Mouse (Mus musculus) Patski (cell line): ENCODE measurements around the gene Ddit4l. TPM values are rescaled to one million over a fixed set of nuclear protein-coding genes. Genes with fewer than 3 reads are reported as not detected.
A peak's percentile ranks its signal among the peaks of the same experiment; 100 is the strongest.

ENCODE experiments used
- ATAC-seq: fragments of 100-300 bp; one replicate; pipeline ENCODE4 v1.8.0; 2021
- CTCF ChIA-PET: fragments of 350-600 bp; sonication (Branson Sonifier 250); formaldehyde crosslinking; loops from one replicate; lab custom pipeline; 2022; ENCODE audit warnings: inconsistent platforms; lab: Charles Lee
- POLR2A ChIA-PET: fragments of 350-600 bp; sonication (Branson Sonifier 250); formaldehyde crosslinking; loops from one replicate; lab custom pipeline; 2022; ENCODE audit warnings: antibody characterized with exemption, inconsistent platforms; lab: Charles Lee
- DNase-seq: peaks from one replicate; pipeline ENCODE4 v3.0.0-alpha.2; 2011; ENCODE audit warnings: low read depth, low spot score
- H3K27me3 ChIP-seq: fragments of 371-371 bp; one replicate; pipeline ENCODE4 v1.5.1; 2021
- CTCF ChIP-seq: fragments of 100-300 bp; IDR thresholded peaks from one replicate; pipeline ENCODE4 v1.5.1; 2021
- in situ Hi-C: fragments of 300-500 bp; cut with MboI; formaldehyde crosslinking; loops from 3 replicates; pipeline ENCODE4 v1.11.1; 2018; ENCODE audit warnings: low pct_unique_long_range_greater_than_20kb, mixed read lengths
- polyA plus RNA-seq: library from polyadenylated mRNA; unstranded; gene quantifications from one replicate; pipeline ENCODE4 v1.2.3, GENCODE M21; 2021

Gene Ddit4l
- polyA plus RNA-seq, 1 experiment from 2014 or later = 29.7 TPM

DNA sequence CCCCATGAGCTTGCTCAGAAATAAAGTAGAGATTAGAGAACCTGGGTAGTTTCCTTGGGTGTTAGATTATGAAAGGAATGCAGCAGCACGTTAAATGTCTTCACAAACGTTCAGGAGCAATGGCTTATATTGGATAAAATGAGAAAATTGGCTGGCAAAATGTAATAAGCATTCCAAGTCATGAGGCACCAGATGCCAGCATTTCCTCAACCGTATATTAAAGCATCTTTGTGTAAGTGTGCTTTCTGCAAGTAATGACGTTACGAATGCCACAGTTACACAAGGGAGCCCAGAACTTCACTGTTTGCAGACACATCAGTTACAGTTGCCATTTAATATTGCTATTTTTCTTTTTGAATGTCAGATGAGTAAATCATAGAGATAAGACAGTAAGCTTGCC is 872 bp upstream of the Ddit4l start:
- CTCF ChIA-PET = no interaction called here
- in situ Hi-C loops = no loop called here
- POLR2A ChIA-PET = interaction anchor here (0.8 kb wide), 1 partner anchor 10 kb away, joined by 6 read pairs; no protein-coding TSS in a partner anchor
- H3K27me3 ChIP-seq = no peaks in the 10 kb centered on the region
- ATAC-seq (no peak), DNase-seq (no peak)
- TF ChIP-seq CTCF = no peak

DNA sequence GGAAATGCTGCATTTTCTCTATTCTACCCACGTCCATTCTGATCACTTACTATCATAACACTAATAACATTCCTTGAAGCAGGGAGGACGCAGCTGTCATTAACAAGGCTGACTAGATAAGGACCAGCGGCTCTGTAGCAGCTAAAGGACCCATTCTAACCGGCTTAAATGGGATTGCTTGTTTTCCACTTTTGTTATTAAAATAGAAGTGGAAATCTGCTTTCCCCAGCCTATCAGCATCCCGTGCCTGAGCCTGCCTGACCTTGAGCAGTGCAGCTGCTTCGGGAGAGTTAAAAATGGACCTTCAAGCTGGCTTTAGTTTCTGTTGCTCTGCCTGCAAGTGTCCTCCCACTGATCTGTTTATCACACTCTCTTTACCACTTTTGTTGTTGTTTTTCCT is 679 bp downstream of the Ddit4l start:
- no peak for TF ChIP-seq CTCF
- ATAC-seq (no peak), DNase-seq (no peak)
- ChIA-PET POLR2A (no interaction called here), CTCF (interaction anchor here (1.3 kb wide), 2 partner anchors 10 to 58 kb away, joined by 4 read pairs; no protein-coding TSS in a partner anchor)
- in situ Hi-C loops = no loop called here
- no peaks in the 10 kb centered on the region for H3K27me3 ChIP-seq

DNA sequence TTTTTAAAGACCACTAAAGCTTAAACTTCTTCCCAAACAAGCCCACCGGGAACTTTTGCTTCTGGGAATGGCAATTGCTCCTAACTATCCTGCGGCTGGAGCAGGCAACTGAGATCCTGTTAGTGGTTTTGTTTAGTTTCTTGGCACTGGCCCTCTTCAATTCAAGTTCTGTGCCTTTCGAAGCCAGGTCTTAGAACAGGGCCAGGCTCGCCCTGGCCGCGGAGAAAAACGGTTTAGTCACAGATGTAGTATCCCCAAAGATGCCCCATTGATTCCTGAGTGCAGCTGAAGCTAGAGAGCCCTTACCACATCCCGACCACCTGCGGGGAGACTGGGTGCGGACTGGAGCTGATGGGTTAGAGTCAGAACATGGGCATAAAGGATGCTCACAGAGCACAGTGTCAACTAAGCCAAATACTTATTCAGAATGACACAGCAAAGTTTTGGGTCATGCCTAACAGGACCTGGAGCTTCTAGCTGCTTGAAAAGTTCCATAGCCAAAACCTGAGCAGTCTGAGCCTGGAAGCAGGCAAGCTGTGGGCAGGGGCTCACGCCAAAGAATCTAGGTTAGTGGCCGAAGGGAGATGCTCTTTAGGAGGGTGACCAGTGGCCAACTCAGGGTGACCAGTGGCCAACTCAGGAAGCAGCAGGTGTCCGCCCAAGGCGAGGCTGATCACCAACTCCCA is 1.6 kb downstream of the Ddit4l start:
- ATAC-seq (no peak), DNase-seq (no peak)
- ChIA-PET CTCF (interaction anchor here (1.3 to 3.7 kb wide), 3 partner anchors 9 to 59 kb away, joined by 4 to 18 read pairs (median 4); no protein-coding TSS in a partner anchor), POLR2A (no interaction called here)
- no peaks in the 10 kb centered on the region for H3K27me3 ChIP-seq
- no peak for TF ChIP-seq CTCF
- in situ Hi-C loops = no loop called here

DNA sequence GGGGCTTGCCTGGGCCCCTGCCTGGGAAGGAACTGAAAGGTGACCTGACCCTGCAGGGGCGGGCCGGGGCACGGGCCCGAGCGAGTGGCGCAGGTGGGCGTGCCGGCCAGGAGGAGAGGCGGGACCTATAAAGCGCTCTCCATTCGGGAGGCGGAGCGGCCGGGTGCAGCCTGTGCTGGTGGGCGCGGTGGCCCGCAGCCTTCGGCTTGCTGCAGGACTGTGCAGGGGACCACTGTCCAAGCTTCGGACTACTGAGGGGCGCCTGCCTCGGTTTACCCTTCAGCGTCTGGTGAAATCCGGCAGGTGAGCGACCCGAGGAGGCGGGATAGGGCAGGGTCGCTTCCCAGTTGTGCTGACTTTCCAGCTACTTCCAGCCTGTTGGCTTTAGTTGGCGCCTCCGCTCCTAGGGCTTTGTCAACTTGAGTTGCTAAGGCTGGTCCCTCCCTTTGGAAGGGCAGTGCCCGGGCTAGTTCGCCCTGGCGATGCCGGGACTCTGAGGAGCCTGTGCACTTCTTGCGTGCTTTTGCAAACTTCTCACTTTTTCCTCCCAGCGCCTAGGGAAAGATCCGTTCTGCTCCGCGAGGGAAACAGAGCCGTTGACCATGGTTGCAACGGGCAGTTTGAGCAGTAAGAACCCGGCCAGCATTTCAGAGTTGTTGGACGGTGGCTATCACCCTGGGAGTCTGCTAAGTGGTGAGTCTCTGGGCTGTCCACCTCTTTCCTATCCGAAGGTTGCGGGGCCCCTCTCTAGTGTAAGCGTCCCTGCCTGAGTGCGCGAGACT is 2.4 kb downstream of the Ddit4l start:
- DNase-seq (no peak), ATAC-seq (peak; percentile 84)
- TF ChIP-seq CTCF = no peak
- ChIA-PET POLR2A (no interaction called here), CTCF (interaction anchor here (3.7 kb wide), 1 partner anchor 10 kb away, joined by 18 read pairs; no protein-coding TSS in a partner anchor)
- in situ Hi-C loops = no loop called here
- no peaks in the 10 kb centered on the region for H3K27me3 ChIP-seq

- in situ Hi-C loops = no loop called here
Observed at GRCm38 (mm10) chr3:137625054-137625453, 3.6 kb downstream of the Ddit4l start.

DNA sequence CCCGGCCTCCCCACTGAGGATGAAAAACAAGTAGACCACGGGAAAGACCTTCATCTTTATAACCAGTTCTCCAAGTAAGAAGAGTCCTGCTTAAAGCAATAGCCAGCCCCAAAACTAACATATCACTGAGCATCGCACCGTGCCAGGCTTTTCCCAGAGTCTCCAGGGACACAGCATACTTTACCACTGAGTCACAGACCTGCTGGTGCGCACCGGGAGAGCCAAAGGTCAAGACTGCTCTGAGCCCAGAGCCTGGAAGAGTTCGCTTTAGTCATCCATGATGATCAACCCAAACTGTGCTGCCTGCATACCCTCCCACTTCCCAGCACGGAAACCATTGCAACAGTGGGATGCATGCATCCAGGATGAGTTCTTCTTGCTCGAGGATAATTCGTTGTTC is 12.3 kb downstream of the Ddit4l start:
- CTCF ChIA-PET = interaction anchor here (1.3 kb wide), 1 partner anchor 14 kb away, joined by 3 read pairs; no protein-coding TSS in a partner anchor
- H3K27me3 ChIP-seq = no peaks in the 10 kb centered on the region
- DNase-seq (peak; percentile 80), ATAC-seq (peak; percentile 76)
- POLR2A ChIA-PET = interaction anchor here (0.7 kb wide), 1 partner anchor 89 kb away, joined by 3 read pairs; no protein-coding TSS in a partner anchor
- in situ Hi-C loops = no loop called here
- no peak for TF ChIP-seq CTCF

More at GRCm38 (mm10) chr3:137625054-137625453, 3.6 kb downstream of the Ddit4l start:
- TF ChIP-seq CTCF = no peak
- no peak for DNase-seq
- ChIA-PET POLR2A (no interaction called here), CTCF (interaction anchor here (1.4 to 3.7 kb wide), 3 partner anchors 11 to 31 kb away, joined by 3 to 18 read pairs (median 4); no protein-coding TSS in a partner anchor)
- ATAC-seq = no peak
- no peaks in the 10 kb centered on the region for H3K27me3 ChIP-seq

- DNase-seq = no peak
- ChIA-PET CTCF (interaction anchor here (1.5 kb wide), 1 partner anchor 14 kb away, joined by 5 read pairs; no protein-coding TSS in a partner anchor), POLR2A (no interaction called here)
- ATAC-seq = no peak
- no peak for TF ChIP-seq CTCF
- no peaks in the 10 kb centered on the region for H3K27me3 ChIP-seq
- in situ Hi-C loops = no loop called here
Observed at GRCm38 (mm10) chr3:137636571-137636970, 15.2 kb downstream of the Ddit4l start.

DNA sequence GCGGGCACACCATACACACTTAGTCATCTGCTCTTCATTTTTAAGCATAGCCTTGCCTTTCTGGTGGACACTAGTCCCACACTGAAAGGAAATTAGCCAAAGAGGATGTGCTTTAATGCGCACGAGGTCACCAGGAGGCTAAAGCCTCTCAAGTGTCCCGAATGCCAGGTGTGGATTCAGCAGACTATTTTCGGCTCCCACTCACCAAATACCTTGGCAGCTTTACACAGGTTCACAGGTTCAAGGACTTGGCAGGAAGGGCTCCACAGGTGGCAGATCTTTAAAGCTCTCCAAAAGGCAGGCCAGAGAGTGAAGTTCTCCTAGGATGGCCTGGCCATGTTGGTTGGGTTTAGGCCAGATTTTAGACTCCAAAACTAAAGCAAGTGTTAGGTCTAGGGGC is 19.8 kb downstream of the Ddit4l start:
- DNase-seq (no peak), ATAC-seq (no peak)
- H3K27me3 ChIP-seq = no peaks in the 10 kb centered on the region
- POLR2A ChIA-PET = no interaction called here
- in situ Hi-C loops = no loop called here
- CTCF ChIA-PET = interaction anchor here (1.1 to 1.2 kb wide), 2 partner anchors 10 to 12 kb away, joined by 3 to 4 read pairs; no protein-coding TSS in a partner anchor
- TF ChIP-seq CTCF = no peak

- ChIA-PET CTCF (no interaction called here), POLR2A (no interaction called here)
- no peaks in the 10 kb centered on the region for H3K27me3 ChIP-seq
- ATAC-seq (no peak), DNase-seq (no peak)
- no peak for TF ChIP-seq CTCF
- in situ Hi-C loops = no loop called here
Observed at GRCm38 (mm10) chr3:137642137-137642536, 20.7 kb downstream of the Ddit4l start.

GRCm38 (mm10) chr3:137642568-137642967 is 21.2 kb downstream of the Ddit4l start:
- ATAC-seq (no peak), DNase-seq (no peak)
- in situ Hi-C loops = no loop called here
- ChIA-PET POLR2A (interaction anchor here (0.7 kb wide), 2 partner anchors 16 to 97 kb away, joined by 3 to 8 read pairs; no protein-coding TSS in a partner anchor), CTCF (no interaction called here)
- no peaks in the 10 kb centered on the region for H3K27me3 ChIP-seq
- no peak for TF ChIP-seq CTCF
